Mouse (Mus musculus) small intestine, adult 2 months (tissue): ENCODE data around the gene Coro1b.

Source experiments
- CTCF ChIP-seq: fragments of 200-500 bp; IDR thresholded peaks from 2 replicates; pipeline ENCODE4 v1.5.1; 2012; ENCODE audit warnings: low read depth, mild to moderate bottlenecking, control low read depth, inconsistent platforms, low read length, moderate library complexity, mixed read lengths; ENCODE audit not compliant: insufficient replicate concordance, insufficient read length; ENCODE audit errors: extremely low read depth
- POLR2A ChIP-seq: fragments of 200-500 bp; IDR thresholded peaks from 2 replicates; pipeline ENCODE4 v1.6.1; 2012; ENCODE audit warnings: low read depth, mild to moderate bottlenecking, control low read depth, inconsistent platforms, low read length, moderate library complexity

- TF ChIP-seq CTCF (no peak), POLR2A (no peak)
These were observed 16.3 kb downstream of the Coro1b start for GRCm38 (mm10) chr19:4164721-4165120.
